Mouse (Mus musculus) adrenal gland, adult 10 weeks (tissue): ENCODE measurements around the gene Rhox3g. TPM values are rescaled to one million over a fixed set of nuclear protein-coding genes. Genes with fewer than 3 reads are reported as not detected.

ENCODE experiments used
- polyA plus RNA-seq: library from polyadenylated mRNA; stranded (reverse); fragments of 350-450 nt; fragmentation: Illumina TruSeq; extraction: RNeasy Lipid Tissue Mini Kit (QIAGEN cat#74804); gene quantifications from one replicate; pipeline ENCODE4 v1.2.3, GENCODE M21; 2014; ENCODE audit warnings: low read depth, low replicate concordance

Rhox3g gene
- not detected for polyA plus RNA-seq

GRCm38 (mm10) chrX:37628512-37628911, at the start of gene Rhox3g:
Gene Rhox3g, minus strand, starts transcription at chrX:37628612.

GRCm38 (mm10) chrX:37673177-37673576, 44.8 kb upstream of the Rhox3g start, which contains the start of gene Rhox2h:
Gene Rhox2h, minus strand, starts transcription at chrX:37673277.

GRCm38 (mm10) chrX:37668664-37669063, 40.3 kb upstream of the Rhox3g start, which contains the start of gene Rhox3h:
Gene Rhox3h, minus strand, starts transcription at chrX:37668764.

GRCm38 (mm10) chrX:37651227-37651626, 22.8 kb upstream of the Rhox3g start, which contains the start of gene Rhox4g:
Gene Rhox4g, minus strand, starts transcription at chrX:37651327.

GRCm38 (mm10) chrX:37643370-37643769, 15.0 kb upstream of the Rhox3g start, which contains the start of gene Rhox2g:
Gene Rhox2g, minus strand, starts transcription at chrX:37643470.

GRCm38 (mm10) chrX:37607604-37608003, 20.8 kb downstream of the Rhox3g start, which contains the start of gene Rhox4f:
Gene Rhox4f, minus strand, starts transcription at chrX:37607704.

GRCm38 (mm10) chrX:37580692-37581091, 47.7 kb downstream of the Rhox3g start, which contains the start of gene Rhox3f:
Gene Rhox3f, plus strand, starts transcription at chrX:37580992.

Other genes with a start within 250 kb of the Rhox3g start
- not detected for gene Rhox3a2, start 248.6 kb downstream of the Rhox3g start, polyA plus RNA-seq
- not detected for gene Rhox4a2, start 237.8 kb downstream of the Rhox3g start, polyA plus RNA-seq
- gene Rhox2b, start 216.5 kb downstream of the Rhox3g start, polyA plus RNA-seq: not detected
- not detected for gene Rhox4b, start 196.1 kb downstream of the Rhox3g start, polyA plus RNA-seq
- not detected for gene Rhox2c, start 174.9 kb downstream of the Rhox3g start, polyA plus RNA-seq
- gene Rhox3c, start 170.0 kb downstream of the Rhox3g start, polyA plus RNA-seq: not detected
- gene Rhox4c, start 148.3 kb downstream of the Rhox3g start, polyA plus RNA-seq: not detected
- gene Rhox2d, start 135.2 kb downstream of the Rhox3g start, polyA plus RNA-seq: not detected
- gene Rhox4d, start 114.3 kb downstream of the Rhox3g start, polyA plus RNA-seq: not detected
- not detected for gene Rhox2e, start 98.2 kb downstream of the Rhox3g start, polyA plus RNA-seq
- not detected for gene Rhox3e, start 86.6 kb downstream of the Rhox3g start, polyA plus RNA-seq
- gene Rhox4e, start 71.2 kb downstream of the Rhox3g start, polyA plus RNA-seq: not detected
- gene Rhox2f, start 57.2 kb downstream of the Rhox3g start, polyA plus RNA-seq: not detected
- not detected for gene Rhox3f, start 47.6 kb downstream of the Rhox3g start, polyA plus RNA-seq
- gene Rhox4f, start 20.9 kb downstream of the Rhox3g start, polyA plus RNA-seq: not detected
- gene Rhox2g, start 14.9 kb upstream of the Rhox3g start, polyA plus RNA-seq: not detected
- gene Rhox4g, start 22.7 kb upstream of the Rhox3g start, polyA plus RNA-seq: not detected
- not detected for gene Rhox3h, start 40.2 kb upstream of the Rhox3g start, polyA plus RNA-seq
- not detected for gene Rhox2h, start 44.7 kb upstream of the Rhox3g start, polyA plus RNA-seq
- gene Rhox5, start 176.2 kb upstream of the Rhox3g start, polyA plus RNA-seq: not detected
- not detected for gene Rhox6, start 198.3 kb upstream of the Rhox3g start, polyA plus RNA-seq
- gene Rhox7a, start 203.1 kb upstream of the Rhox3g start, polyA plus RNA-seq: not detected